Mouse (Mus musculus): ENCODE results near the gene Fitm1. TPM values are rescaled to one million over a fixed set of nuclear protein-coding genes. Genes with fewer than 3 reads are reported as not detected.

Fitm1 gene
- polyA plus RNA-seq, 1 experiment, result 115 TPM

GRCm38 (mm10) chr14:55578668-55579269 lies 3.4 kb downstream of the Fitm1 start:
- peak overlapping the region; percentile 85 for H3K4me3 ChIP-seq (ENCODE audit: insufficient read depth, low read depth, low read length)
- peaks cover 7% of the 10 kb centered on the region; the same call in 1 of the 2 replicates for H3K4me1 ChIP-seq (ENCODE audit: control insufficient read depth, insufficient read depth, low read length)
- no peaks in the 10 kb centered on the region for H3K27me3 ChIP-seq (replicated peaks; ENCODE audit: control insufficient read depth, insufficient read depth, low read length)
- TF ChIP-seq POLR2A (IDR thresholded peaks at IDR 0.05; ENCODE audit: low read depth, low read length), result no peak
- no peak for TF ChIP-seq CTCF (conservative IDR thresholded peaks at IDR 0.05; ENCODE audit: insufficient read depth, insufficient read length, low read depth, low read length)
- peak overlapping the region; percentile 84 for H3K27ac ChIP-seq (ENCODE audit: insufficient read depth, low read depth, low read length)
- 24% methylated on average over 6 of the region's 6 CpGs for WGBS
- no peaks in the 10 kb centered on the region for H3K36me3 ChIP-seq (ENCODE audit: control insufficient read depth, insufficient read depth, low read length)
- peak; percentile 75 for DNase-seq

DNA sequence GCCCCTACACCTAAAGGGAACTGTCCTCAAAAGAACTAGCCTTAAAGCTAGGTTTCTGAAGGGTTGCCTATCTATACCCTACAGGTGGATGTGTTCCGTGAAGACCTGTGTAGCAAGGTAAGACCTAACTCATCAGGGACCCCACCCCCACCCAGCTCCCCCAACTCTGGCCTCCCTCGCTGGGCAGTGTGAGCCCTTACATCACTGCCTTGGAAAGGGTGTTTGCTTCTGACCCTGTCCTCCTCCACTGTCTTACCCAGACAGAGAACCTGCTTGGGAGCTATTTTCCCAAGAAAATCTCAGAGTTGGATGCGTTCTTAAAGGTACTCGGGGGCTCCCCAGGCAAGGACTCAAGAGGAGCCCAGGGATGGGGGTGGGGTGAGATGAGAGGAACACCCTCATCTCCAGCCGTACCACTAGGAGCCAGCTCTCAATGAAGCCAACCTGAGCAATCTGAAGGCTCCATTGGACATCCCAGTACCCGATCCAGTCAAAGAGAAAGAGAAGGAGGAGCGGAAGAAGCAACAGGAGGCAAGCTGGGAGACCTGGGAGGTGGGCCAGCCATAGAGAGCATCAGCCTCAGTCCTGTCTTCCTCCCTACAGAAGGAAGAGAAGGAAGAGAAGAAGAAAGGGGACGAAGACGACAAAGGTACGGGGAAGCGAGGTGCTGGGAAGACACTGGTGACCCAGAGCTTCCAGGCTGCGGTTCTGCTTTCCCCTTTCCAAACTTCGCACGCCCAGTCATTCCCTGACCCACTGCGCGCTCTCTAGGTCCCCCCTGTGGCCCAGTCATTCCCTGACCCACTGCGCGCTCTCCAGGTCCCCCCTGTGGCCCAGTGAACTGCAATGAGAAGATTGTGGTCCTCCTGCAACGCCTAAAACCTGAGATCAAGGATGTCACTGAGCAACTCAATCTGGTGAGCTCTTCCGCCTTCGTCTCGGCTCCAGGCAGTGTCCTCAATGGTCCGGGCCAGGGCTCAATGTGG lies 4.4 kb downstream of the Fitm1 start:
- 92% methylated on average over 23 of the region's 23 CpGs for WGBS
- TF ChIP-seq CTCF (conservative IDR thresholded peaks at IDR 0.05; ENCODE audit: insufficient read depth, insufficient read length, low read depth, low read length), result no peak
- no peak for TF ChIP-seq POLR2A (IDR thresholded peaks at IDR 0.05; ENCODE audit: low read depth, low read length)

DNA sequence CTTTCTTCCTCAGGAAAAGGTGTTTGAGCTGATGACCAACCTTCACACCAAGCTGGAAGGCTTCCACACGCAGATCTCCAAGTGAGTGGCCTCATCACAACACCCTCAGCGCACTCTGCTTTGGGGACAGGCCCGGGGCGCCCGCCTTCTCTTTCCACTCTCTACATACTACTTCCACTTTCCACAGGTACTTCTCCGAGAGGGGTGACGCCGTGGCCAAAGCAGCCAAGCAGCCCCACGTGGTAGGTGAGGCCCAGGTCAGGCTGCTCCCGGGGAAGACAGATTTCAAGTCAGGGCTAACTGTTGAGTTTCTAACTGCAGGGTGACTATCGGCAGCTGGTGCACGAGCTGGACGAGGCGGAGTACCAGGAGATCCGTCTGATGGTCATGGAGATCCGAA lies 5.3 kb downstream of the Fitm1 start:
- no peaks in the 10 kb centered on the region for H3K27me3 ChIP-seq (replicated peaks; ENCODE audit: control insufficient read depth, insufficient read depth, low read length)
- no peak overlapping the region for H3K4me3 ChIP-seq (ENCODE audit: insufficient read depth, low read depth, low read length)
- TF ChIP-seq CTCF (conservative IDR thresholded peaks at IDR 0.05; ENCODE audit: insufficient read depth, insufficient read length, low read depth, low read length), result no peak
- no peak for TF ChIP-seq POLR2A (IDR thresholded peaks at IDR 0.05; ENCODE audit: low read depth, low read length)
- peaks cover 13% of the 10 kb centered on the region; the same call in 1 of the 2 replicates for H3K4me1 ChIP-seq (ENCODE audit: control insufficient read depth, insufficient read depth, low read length)
- no peak for DNase-seq
- H3K36me3 ChIP-seq (ENCODE audit: control insufficient read depth, insufficient read depth, low read length), result no peaks in the 10 kb centered on the region
- no peak overlapping the region for H3K27ac ChIP-seq (ENCODE audit: insufficient read depth, low read depth, low read length)
- WGBS, result 94% methylated on average over 16 of the region's 16 CpGs

More for the DNA sequence above, 4.4 kb downstream of the Fitm1 start:
- H3K4me1 ChIP-seq (ENCODE audit: control insufficient read depth, insufficient read depth, low read length), result peaks cover 13% of the 10 kb centered on the region; the same call in 1 of the 2 replicates
- no peak for DNase-seq
- H3K36me3 ChIP-seq (ENCODE audit: control insufficient read depth, insufficient read depth, low read length), result no peaks in the 10 kb centered on the region
- no peak overlapping the region for H3K4me3 ChIP-seq (ENCODE audit: insufficient read depth, low read depth, low read length)
- H3K27ac ChIP-seq (ENCODE audit: insufficient read depth, low read depth, low read length), result no peak overlapping the region
- no peaks in the 10 kb centered on the region for H3K27me3 ChIP-seq (replicated peaks; ENCODE audit: control insufficient read depth, insufficient read depth, low read length)

GRCm38 (mm10) chr14:55581981-55582681 lies 6.7 kb downstream of the Fitm1 start:
- TF ChIP-seq POLR2A (IDR thresholded peaks at IDR 0.05; ENCODE audit: low read depth, low read length) (no peak), CTCF (conservative IDR thresholded peaks at IDR 0.05; ENCODE audit: insufficient read depth, insufficient read length, low read depth, low read length) (peak; percentile 44)
- DNase-seq, result no peak
- H3K27ac ChIP-seq (ENCODE audit: insufficient read depth, low read depth, low read length), result no peak overlapping the region
- no peak overlapping the region for H3K4me3 ChIP-seq (ENCODE audit: insufficient read depth, low read depth, low read length)
- WGBS, result 68% methylated on average over 9 of the region's 9 CpGs
- H3K36me3 ChIP-seq (ENCODE audit: control insufficient read depth, insufficient read depth, low read length), result no peaks in the 10 kb centered on the region
- no peaks in the 10 kb centered on the region for H3K27me3 ChIP-seq (replicated peaks; ENCODE audit: control insufficient read depth, insufficient read depth, low read length)
- peaks cover 11% of the 10 kb centered on the region; the same call in 1 of the 2 replicates for H3K4me1 ChIP-seq (ENCODE audit: control insufficient read depth, insufficient read depth, low read length)

DNA sequence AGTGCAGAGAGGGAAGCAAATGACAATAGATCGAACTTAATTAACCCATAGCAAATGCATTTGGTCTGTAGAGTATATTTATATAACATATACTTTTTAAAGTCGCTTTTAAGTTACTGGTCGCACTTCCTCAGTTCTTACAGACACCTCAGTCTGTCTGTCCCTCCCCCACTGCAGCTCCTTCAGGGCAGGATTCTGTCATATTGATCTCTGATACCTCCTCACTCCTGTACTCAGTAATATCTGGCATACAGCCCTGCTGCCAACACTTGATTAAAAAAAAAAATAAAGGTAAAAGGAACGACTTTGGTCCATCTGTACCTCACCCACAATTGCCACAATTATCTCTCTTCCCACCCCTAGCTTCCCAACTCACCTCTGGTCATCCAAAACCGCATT lies 8.9 kb downstream of the Fitm1 start:
- 53% methylated on average over 5 of the region's 5 CpGs for WGBS
- no peaks in the 10 kb centered on the region for H3K27me3 ChIP-seq (replicated peaks; ENCODE audit: control insufficient read depth, insufficient read depth, low read length)
- TF ChIP-seq CTCF (conservative IDR thresholded peaks at IDR 0.05; ENCODE audit: insufficient read depth, insufficient read length, low read depth, low read length) (no peak), POLR2A (IDR thresholded peaks at IDR 0.05; ENCODE audit: low read depth, low read length) (no peak)
- peak overlapping the region; percentile 97 for H3K4me3 ChIP-seq (ENCODE audit: insufficient read depth, low read depth, low read length)
- DNase-seq, result no peak
- no peak overlapping the region for H3K27ac ChIP-seq (ENCODE audit: insufficient read depth, low read depth, low read length)
- no peaks in the 10 kb centered on the region; the same call in 1 of the 2 replicates for H3K36me3 ChIP-seq (ENCODE audit: control insufficient read depth, insufficient read depth, low read length)
- peaks cover 11% of the 10 kb centered on the region; the same call in 1 of the 2 replicates for H3K4me1 ChIP-seq (ENCODE audit: control insufficient read depth, insufficient read depth, low read length)

- Histone ChIP-seq H3K4me1 (ENCODE audit: control insufficient read depth, insufficient read depth, low read length) (peaks cover 11% of the 10 kb centered on the region; the same call in 1 of the 2 replicates), H3K36me3 (ENCODE audit: control insufficient read depth, insufficient read depth, low read length) (no peaks in the 10 kb centered on the region; the same call in 1 of the 2 replicates), H3K27ac (ENCODE audit: insufficient read depth, low read depth, low read length) (peak within 1 kb of the TSS; percentile 58; the same call in 1 of the 2 replicates), H3K27me3 (replicated peaks; ENCODE audit: control insufficient read depth, insufficient read depth, low read length) (no peaks in the 10 kb centered on the region), H3K4me3 (ENCODE audit: insufficient read depth, low read depth, low read length) (peak within 1 kb of the TSS; percentile 97)
- 5% methylated on average over 43 of the region's 43 CpGs for WGBS
- TF ChIP-seq POLR2A (IDR thresholded peaks at IDR 0.05; ENCODE audit: low read depth, low read length) (no peak), CTCF (conservative IDR thresholded peaks at IDR 0.05; ENCODE audit: insufficient read depth, insufficient read length, low read depth, low read length) (no peak)
- peak; percentile 90 for DNase-seq
Observed at GRCm38 (mm10) chr14:55584702-55585565, 9.5 kb downstream of the Fitm1 start, which contains the start of gene Emc9. Gene Emc9 (minus strand): TSS chr14:55585302.
